Mouse (Mus musculus): Measurements from ENCODE around the gene Rtf1. TPM values are rescaled to one million over a fixed set of nuclear protein-coding genes. Genes with fewer than 3 reads are reported as not detected.

Gene Rtf1
- polyA plus RNA-seq, 1 experiment from 2014 or later: 19.3 TPM

GRCm38 (mm10) chr2:119742461-119743175, 67.8 kb downstream of the Rtf1 start:
- DNase-seq: peak; percentile 65
- TF ChIP-seq EP300 (IDR thresholded peaks at IDR 0.05; ENCODE audit: low read depth) (no peak), CTCF (IDR thresholded peaks at IDR 0.05; ENCODE audit: low read depth) (no peak)
- peaks cover 40% of the 10 kb centered on the region for H3K4me1 ChIP-seq (ENCODE audit: insufficient read depth)
- no peaks in the 10 kb centered on the region for H3K36me3 ChIP-seq (replicated peaks; ENCODE audit: insufficient read depth, low read length)
- H3K27me3 ChIP-seq (ENCODE audit: insufficient read depth, low read length): peaks cover 25% of the 10 kb centered on the region
- 0 out of 2 replicates have a peak overlapping the region, but pooled peaks have one; percentile 16 for H3K27ac ChIP-seq (ENCODE audit: low read depth)
- whole genome bisulfite sequencing (ENCODE audit: insufficient replicate concordance): 1% methylated on average over 58 of the region's 70 CpGs
- H3K4me3 ChIP-seq (ENCODE audit: low read depth, low read length): peak overlapping the region; percentile 79
- H3K4me2 ChIP-seq (ENCODE audit: low read depth, low read length): peak overlapping the region; percentile 100
- H3K9ac ChIP-seq (replicated peaks): peak overlapping the region; percentile 67
- no peaks in the 10 kb centered on the region for H3K9me3 ChIP-seq (ENCODE audit: low read length)
- ATAC-seq: peak; percentile 28

- peak; percentile 26 for DNase-seq
- Histone ChIP-seq H3K36me3 (replicated peaks; ENCODE audit: insufficient read depth, low read length) (no peaks in the 10 kb centered on the region), H3K9me3 (ENCODE audit: low read length) (no peaks in the 10 kb centered on the region), H3K4me1 (ENCODE audit: insufficient read depth) (peaks cover 40% of the 10 kb centered on the region), H3K27me3 (ENCODE audit: insufficient read depth, low read length) (peaks cover 25% of the 10 kb centered on the region), H3K4me3 (ENCODE audit: low read depth, low read length) (peak overlapping the region; percentile 79), H3K9ac (replicated peaks) (peak overlapping the region; percentile 67), H3K27ac (ENCODE audit: low read depth) (no peak overlapping the region), H3K4me2 (ENCODE audit: low read depth, low read length) (peak overlapping the region; percentile 100)
- 11% methylated on average over 31 of the region's 31 CpGs for WGBS (ENCODE audit: insufficient replicate concordance)
- TF ChIP-seq CTCF (IDR thresholded peaks at IDR 0.05; ENCODE audit: low read depth) (no peak), EP300 (IDR thresholded peaks at IDR 0.05; ENCODE audit: low read depth) (no peak)
- ATAC-seq: no peak
Measured at GRCm38 (mm10) chr2:119743176-119743807, 68.4 kb downstream of the Rtf1 start.

- DNase-seq (no peak), ATAC-seq (no peak)
- Histone ChIP-seq H3K9ac (replicated peaks) (no peak overlapping the region), H3K4me3 (ENCODE audit: low read depth, low read length) (peak overlapping the region; percentile 31), H3K27ac (ENCODE audit: low read depth) (no peak overlapping the region), H3K4me2 (ENCODE audit: low read depth, low read length) (peak overlapping the region; percentile 100), H3K9me3 (ENCODE audit: low read length) (no peaks in the 10 kb centered on the region), H3K4me1 (ENCODE audit: insufficient read depth) (peaks cover 40% of the 10 kb centered on the region), H3K36me3 (replicated peaks; ENCODE audit: insufficient read depth, low read length) (no peaks in the 10 kb centered on the region), H3K27me3 (ENCODE audit: insufficient read depth, low read length) (peaks cover 25% of the 10 kb centered on the region)
- WGBS (ENCODE audit: insufficient replicate concordance): 13% methylated on average over 22 of the region's 22 CpGs
- TF ChIP-seq EP300 (IDR thresholded peaks at IDR 0.05; ENCODE audit: low read depth) (no peak), CTCF (IDR thresholded peaks at IDR 0.05; ENCODE audit: low read depth) (no peak)
Measured at GRCm38 (mm10) chr2:119743808-119744162, 68.9 kb downstream of the Rtf1 start.

- Histone ChIP-seq H3K36me3 (replicated peaks; ENCODE audit: insufficient read depth, low read length) (no peaks in the 10 kb centered on the region), H3K9ac (replicated peaks) (no peak overlapping the region), H3K9me3 (ENCODE audit: low read length) (no peaks in the 10 kb centered on the region), H3K27me3 (ENCODE audit: insufficient read depth, low read length) (peaks cover 25% of the 10 kb centered on the region), H3K4me1 (ENCODE audit: insufficient read depth) (peaks cover 40% of the 10 kb centered on the region), H3K27ac (ENCODE audit: low read depth) (peak overlapping the region; percentile 58), H3K4me2 (ENCODE audit: low read depth, low read length) (peak overlapping the region; percentile 100), H3K4me3 (ENCODE audit: low read depth, low read length) (peak overlapping the region; percentile 31)
- TF ChIP-seq EP300 (IDR thresholded peaks at IDR 0.05; ENCODE audit: low read depth): no peak
- no peak for TF ChIP-seq CTCF (IDR thresholded peaks at IDR 0.05; ENCODE audit: low read depth)
- WGBS (ENCODE audit: insufficient replicate concordance): 6% methylated on average over 46 of the region's 46 CpGs
- ATAC-seq (peak; percentile 72), DNase-seq (peak; percentile 69)
Measured at GRCm38 (mm10) chr2:119744163-119745111, 69.6 kb downstream of the Rtf1 start.

GRCm38 (mm10) chr2:119745281-119745680, 70.4 kb downstream of the Rtf1 start:
- Histone ChIP-seq H3K4me1 (ENCODE audit: insufficient read depth) (peaks cover 40% of the 10 kb centered on the region), H3K9me3 (ENCODE audit: low read length) (no peaks in the 10 kb centered on the region), H3K4me2 (ENCODE audit: low read depth, low read length) (0 out of 2 replicates have a peak overlapping the region, but pooled peaks have one; percentile 100), H3K9ac (replicated peaks) (no peak overlapping the region), H3K4me3 (ENCODE audit: low read depth, low read length) (no peak overlapping the region), H3K27me3 (ENCODE audit: insufficient read depth, low read length) (peaks cover 25% of the 10 kb centered on the region), H3K36me3 (replicated peaks; ENCODE audit: insufficient read depth, low read length) (no peaks in the 10 kb centered on the region), H3K27ac (ENCODE audit: low read depth) (peak overlapping the region; percentile 58)
- ATAC-seq (0 out of 2 replicates have a peak, but pooled peaks have one; percentile 16), DNase-seq (peak; percentile 27)
- TF ChIP-seq CTCF (IDR thresholded peaks at IDR 0.05; ENCODE audit: low read depth) (peak; percentile 61), EP300 (IDR thresholded peaks at IDR 0.05; ENCODE audit: low read depth) (no peak)
- WGBS (ENCODE audit: insufficient replicate concordance): 10% methylated on average over 1 of the region's 1 CpGs
